Mouse (Mus musculus) heart, postnatal 25 days (tissue): ENCODE measurements at regions not wholly inside any gene's neighbourhood (a gene's known extent, or its start where the extent isn't known, plus 50 kb on each side); places are given as distances from the start of the nearest gene placed in this dataset.
A peak's percentile ranks its signal among the peaks of the same experiment; 100 is the strongest.

Source experiments
- DNase-seq: peaks from one replicate; pipeline ENCODE4 v3.0.0; 2022; ENCODE audit warnings: low spot score
- intact Hi-C: fragments of 180-260 bp; cut with DNase I; formaldehyde crosslinking; loops from one replicate; pipeline ENCODE4 v1.15.1; 2025

DNA sequence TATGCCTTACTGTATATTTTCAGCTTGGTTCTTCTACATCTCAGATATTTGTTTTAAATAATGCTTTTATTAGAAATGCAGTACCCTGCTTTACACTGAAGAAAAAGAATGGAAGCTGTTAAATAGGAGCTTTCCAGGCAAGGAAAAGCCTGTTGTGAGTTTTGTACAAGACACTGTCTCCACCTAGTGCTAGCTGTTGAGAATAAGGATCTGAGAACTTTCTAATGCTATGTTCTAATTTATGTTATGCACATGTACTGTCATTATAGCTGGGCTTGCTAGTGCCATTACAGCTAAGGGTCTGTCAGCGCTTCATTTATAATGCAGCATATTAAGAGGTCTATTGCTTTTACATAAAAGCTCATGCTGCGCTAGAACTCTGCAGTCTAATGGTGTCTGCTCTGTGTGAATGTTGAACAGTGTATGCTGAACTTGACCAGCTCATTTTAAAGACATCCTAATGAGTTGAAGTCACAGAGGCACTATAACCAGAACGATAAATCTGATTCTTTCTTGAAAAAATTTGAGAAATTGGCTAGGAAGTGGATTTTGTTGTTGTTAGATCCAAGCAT, 315.4 kb upstream of the Dnajc24 start:
- DNase-seq: no peak
- intact Hi-C loops: no loop called here

GRCm38 (mm10) chr2:106346781-106347180, 343.4 kb upstream of the Dnajc24 start:
- DNase-seq: no peak
- intact Hi-C loops: no loop called here

GRCm38 (mm10) chr2:106347249-106347648, 343.9 kb upstream of the Dnajc24 start:
- no peak for DNase-seq
- intact Hi-C loops: no loop called here

GRCm38 (mm10) chr2:106355565-106355964, 337.5 kb upstream of the Mpped2 start:
- no peak for DNase-seq

DNA sequence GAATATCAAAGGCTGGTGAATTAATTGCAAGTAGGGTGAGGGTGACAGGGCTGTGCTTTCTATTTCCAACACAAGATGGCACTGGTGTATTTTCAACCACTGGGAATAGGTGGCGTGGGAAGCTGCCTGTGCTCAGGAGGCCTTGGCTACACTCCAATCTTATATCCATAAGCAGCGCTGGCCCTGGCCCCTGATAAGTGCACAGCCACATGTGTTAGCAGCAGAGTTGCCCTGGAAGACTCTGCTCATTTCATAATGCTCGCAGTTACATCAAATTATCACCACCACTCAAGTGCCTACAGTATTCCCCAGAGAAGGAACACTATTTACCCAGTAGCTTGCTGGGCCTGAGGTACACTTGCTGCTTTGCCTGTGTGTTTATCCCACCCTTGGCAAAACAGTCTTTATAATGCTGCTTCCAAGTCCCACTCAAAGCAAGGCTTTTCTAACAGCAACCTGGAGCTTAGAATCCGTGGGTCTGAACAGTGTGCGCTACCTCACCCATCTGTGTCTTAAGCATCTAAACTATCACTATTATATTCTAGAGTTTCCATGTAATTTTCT, 337.0 kb upstream of the Mpped2 start:
- no peak for DNase-seq
- intact Hi-C loops: loop anchor here (2.0 kb wide), 1 partner anchor 603 kb away; no protein-coding TSS in a partner anchor

More at GRCm38 (mm10) chr2:106355565-106355964, 337.5 kb upstream of the Mpped2 start:
- intact Hi-C loops: no loop called here

DNA sequence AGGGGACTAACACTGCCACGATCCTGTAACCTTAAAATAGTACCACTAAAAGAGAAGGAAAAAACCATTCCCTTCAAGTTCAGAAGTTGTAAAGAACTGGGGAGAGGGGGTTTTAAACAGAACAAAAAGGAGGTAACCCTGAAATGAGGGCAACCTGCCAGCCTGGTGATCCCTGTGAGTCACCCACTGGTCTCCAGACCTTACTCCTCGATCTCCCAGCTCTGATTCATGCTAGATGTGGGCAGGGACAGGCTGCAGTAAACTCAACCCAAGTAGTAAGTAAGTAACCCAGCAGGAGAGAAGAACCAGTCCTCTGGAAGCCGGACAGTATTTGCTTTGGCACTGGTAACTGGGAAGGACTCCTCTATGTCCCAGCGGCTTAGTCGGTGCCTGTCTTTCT, 324.4 kb upstream of the Mpped2 start:
- no peak for DNase-seq
- intact Hi-C loops: no loop called here

DNA sequence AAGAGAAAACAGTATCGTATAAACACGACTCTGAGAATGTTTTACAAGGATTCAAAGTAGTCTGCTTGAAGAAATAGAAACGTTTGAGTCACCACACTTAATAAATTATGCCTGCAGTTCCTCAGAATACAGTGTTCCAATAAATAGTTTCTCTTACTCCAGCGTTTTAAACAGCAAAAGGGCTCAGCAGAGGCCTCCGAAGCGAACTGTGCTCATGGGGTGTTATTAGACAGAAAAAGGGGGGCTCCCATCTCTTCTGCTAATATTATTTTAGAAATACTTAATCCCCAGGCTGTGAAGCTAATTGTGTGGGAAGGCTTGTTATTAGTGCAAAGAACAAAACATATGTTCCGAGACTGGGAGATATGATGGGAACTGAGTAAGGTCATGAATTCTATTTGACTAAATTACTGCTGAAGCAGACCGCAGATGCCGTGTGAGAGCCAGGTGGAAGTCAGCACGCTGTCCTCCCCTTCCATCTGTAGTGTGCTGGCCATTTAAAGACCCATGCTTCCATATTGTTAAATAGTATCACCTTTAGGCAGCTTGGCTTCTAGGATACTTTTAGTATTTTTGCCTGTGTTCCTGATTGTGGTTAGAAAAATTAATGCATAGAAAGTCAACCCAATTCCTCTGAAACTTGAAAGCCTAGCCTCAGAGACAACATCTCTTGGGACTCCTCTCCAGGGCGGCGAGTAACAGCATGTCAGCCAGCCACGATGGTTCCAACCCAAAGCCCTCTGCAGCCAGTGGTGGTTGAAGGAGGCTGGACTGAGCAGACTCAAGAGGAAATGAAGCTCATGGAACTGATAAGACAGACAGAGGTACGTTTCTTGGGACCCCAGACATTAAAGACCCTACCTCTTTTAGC, 309.4 kb upstream of the Mpped2 start:
- no peak for DNase-seq
- intact Hi-C loops: no loop called here

DNA sequence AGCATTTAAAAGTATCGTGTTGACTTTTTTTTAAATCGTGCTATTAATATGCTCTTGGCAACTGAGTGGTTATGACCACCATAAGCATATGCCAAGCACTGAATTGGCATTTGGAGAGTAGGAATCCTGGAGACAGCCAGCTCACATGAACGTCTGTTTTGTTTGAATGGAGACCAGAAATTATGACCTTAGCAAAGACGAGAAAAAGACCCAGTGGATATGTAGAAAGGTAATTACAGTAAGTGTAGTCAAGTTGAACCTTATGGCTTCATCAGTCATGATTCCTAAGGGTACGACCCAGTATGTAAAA, 308.8 kb upstream of the Mpped2 start:
- intact Hi-C loops: no loop called here
- no peak for DNase-seq

- intact Hi-C loops: no loop called here
These were observed 308.2 kb upstream of the Mpped2 start for GRCm38 (mm10) chr2:106384842-106385241.

GRCm38 (mm10) chr2:106412158-106412557, 280.9 kb upstream of the Mpped2 start:
- DNase-seq: no peak
- intact Hi-C loops: no loop called here

More at GRCm38 (mm10) chr2:106384842-106385241, 308.2 kb upstream of the Mpped2 start:
- no peak for DNase-seq

GRCm38 (mm10) chr2:106415474-106416019, 277.5 kb upstream of the Mpped2 start:
- no peak for DNase-seq
- intact Hi-C loops: no loop called here

GRCm38 (mm10) chr2:106418181-106418580, 274.9 kb upstream of the Mpped2 start:
- intact Hi-C loops: no loop called here

GRCm38 (mm10) chr2:106424974-106425373, 268.1 kb upstream of the Mpped2 start:
- intact Hi-C loops: no loop called here

More at GRCm38 (mm10) chr2:106418181-106418580, 274.9 kb upstream of the Mpped2 start:
- DNase-seq: no peak

DNA sequence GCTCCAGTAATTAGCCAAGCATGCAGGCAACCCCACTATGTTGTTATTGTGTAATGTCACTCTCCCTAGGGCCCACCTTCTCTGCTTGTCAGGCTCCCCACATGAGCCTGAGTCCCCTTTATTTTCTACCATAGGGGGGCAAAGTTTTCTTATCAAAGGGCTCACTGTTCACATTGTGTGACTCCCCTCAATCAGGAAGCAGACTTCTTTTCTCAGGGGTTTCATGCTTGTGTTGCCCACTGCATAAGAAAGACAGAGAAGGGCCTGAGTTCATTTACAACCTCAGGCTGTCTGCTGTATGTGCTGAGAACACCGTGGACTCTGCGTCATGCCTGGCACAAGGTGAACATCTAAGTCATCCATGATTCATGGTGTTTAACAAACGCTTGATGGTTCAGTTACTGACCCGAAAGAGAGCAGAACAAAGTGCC, 267.6 kb upstream of the Mpped2 start:
- DNase-seq: no peak
- intact Hi-C loops: no loop called here

More at GRCm38 (mm10) chr2:106424974-106425373, 268.1 kb upstream of the Mpped2 start:
- no peak for DNase-seq

DNA sequence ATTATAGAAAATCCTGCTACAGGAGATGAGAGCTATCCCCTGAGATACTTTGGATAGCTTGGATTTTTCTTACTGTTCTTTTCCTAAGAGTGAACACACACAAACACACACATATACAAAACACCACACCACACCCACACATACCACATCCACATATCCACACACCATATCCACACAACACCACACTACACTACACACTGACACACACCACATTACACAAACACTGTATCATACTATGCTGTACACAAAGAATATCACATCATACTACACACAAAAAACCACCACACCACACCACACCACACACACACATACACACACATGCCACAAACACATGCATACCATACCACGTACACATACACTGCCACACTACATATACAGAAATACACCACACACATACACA, 267.1 kb upstream of the Mpped2 start:
- intact Hi-C loops: no loop called here

GRCm38 (mm10) chr2:106427237-106427636, 265.8 kb upstream of the Mpped2 start:
- no peak for DNase-seq
- intact Hi-C loops: no loop called here

More for the DNA sequence above, 267.1 kb upstream of the Mpped2 start:
- DNase-seq: no peak

GRCm38 (mm10) chr2:106428909-106429308, 264.2 kb upstream of the Mpped2 start:
- DNase-seq: no peak
- intact Hi-C loops: no loop called here

- intact Hi-C loops: loop anchor here (1.0 to 10.0 kb wide), 2 partner anchors 214 to 524 kb away; no protein-coding TSS in a partner anchor
- DNase-seq: peak; percentile 3
These were observed 261.9 kb upstream of the Mpped2 start for GRCm38 (mm10) chr2:106431141-106431540.

DNA sequence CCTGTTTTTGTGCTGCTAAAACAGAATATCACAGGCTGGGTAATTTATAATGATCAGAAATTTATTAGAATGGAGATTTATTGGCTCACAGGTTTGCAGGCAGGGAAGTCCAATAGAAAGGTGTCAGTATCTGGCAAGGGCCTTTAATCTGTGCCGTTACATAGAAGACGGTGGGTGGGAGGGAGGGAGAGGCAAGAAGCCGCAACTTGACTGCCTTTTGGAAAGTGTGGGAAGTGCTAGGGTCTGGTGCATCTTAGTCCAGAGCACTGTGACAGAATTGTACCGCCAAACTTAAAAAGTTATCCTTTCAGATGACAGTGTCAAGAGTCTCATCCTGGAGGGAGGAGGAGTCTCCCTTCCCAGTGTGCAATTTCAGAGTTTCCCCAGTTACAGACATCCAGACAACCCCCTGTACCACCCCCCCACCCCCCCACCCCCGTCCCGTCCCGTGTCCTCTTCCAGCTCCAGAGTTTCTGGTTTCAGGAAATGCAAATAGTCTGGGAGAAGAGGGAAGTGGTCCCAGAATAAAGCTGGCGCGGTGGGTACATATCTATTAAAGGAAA, 261.4 kb upstream of the Mpped2 start:
- intact Hi-C loops: loop anchor here (1.0 to 10.0 kb wide), 2 partner anchors 213 to 524 kb away; no protein-coding TSS in a partner anchor
- DNase-seq: no peak

DNA sequence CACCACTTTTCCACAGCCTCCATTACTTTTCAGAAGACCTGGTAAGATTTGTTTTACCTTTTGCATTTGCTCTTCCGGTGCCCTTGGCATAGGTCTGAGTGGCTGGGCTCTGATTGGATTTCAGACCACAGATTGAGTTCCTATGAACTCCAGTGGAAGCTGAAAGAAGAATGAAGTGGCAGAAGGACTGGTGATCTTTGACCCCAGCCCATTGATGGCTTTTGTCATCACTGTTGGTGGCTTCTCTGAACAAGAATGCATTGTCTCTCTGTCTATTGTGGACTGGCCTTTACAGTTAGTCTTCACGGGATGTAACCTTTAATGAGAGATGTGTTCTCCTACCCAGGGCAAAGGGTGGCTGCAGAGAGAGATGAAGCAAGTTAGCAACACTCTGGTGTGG, 256.9 kb upstream of the Mpped2 start:
- no peak for DNase-seq
- intact Hi-C loops: loop anchor here (10.0 kb wide), 1 partner anchor 209 kb away; no protein-coding TSS in a partner anchor
